Mouse (Mus musculus): ENCODE measurements at regions not wholly inside any gene's neighbourhood (a gene's known extent, or its start where the extent isn't known, plus 50 kb on each side); places are given as distances from the start of the nearest gene placed in this dataset.

GRCm38 (mm10) chr12:110332616-110333154 is 53.8 kb downstream of the Dio3 start:
- Histone ChIP-seq H3K9ac (ENCODE audit: low read depth, low read length) (no peak overlapping the region), H3K4me3 (ENCODE audit: low read depth, low read length) (no peak overlapping the region), H3K27ac (ENCODE audit: low read depth, low read length) (no peak overlapping the region), H3K27me3 (ENCODE audit: control insufficient read depth, insufficient read depth, low read length) (no peaks in the 10 kb centered on the region), H3K36me3 (ENCODE audit: control insufficient read depth, insufficient read depth, low read length) (no peaks in the 10 kb centered on the region), H3K9me3 (replicated peaks; ENCODE audit: control insufficient read depth, low read length) (peaks cover 3% of the 10 kb centered on the region; the same call in 1 of the 2 replicates), H3K4me2 (no peak overlapping the region), H3K4me1 (ENCODE audit: control insufficient read depth, insufficient read depth, low read length) (no peaks in the 10 kb centered on the region)
- 88% methylated on average over 12 of the region's 12 CpGs for WGBS (ENCODE audit: insufficient replicate concordance)
- ATAC-seq (replicated peaks; ENCODE audit: insufficient number of reproducible peaks, low FRiP score, low TSS enrichment), result no peak

GRCm38 (mm10) chr12:110334609-110335008 is 55.7 kb downstream of the Dio3 start:
- WGBS (ENCODE audit: insufficient replicate concordance), result 60% methylated on average over 2 of the region's 2 CpGs
- Histone ChIP-seq H3K36me3 (ENCODE audit: control insufficient read depth, insufficient read depth, low read length) (no peaks in the 10 kb centered on the region), H3K4me2 (no peak overlapping the region), H3K27ac (ENCODE audit: low read depth, low read length) (no peak overlapping the region), H3K27me3 (ENCODE audit: control insufficient read depth, insufficient read depth, low read length) (no peaks in the 10 kb centered on the region), H3K9me3 (replicated peaks; ENCODE audit: control insufficient read depth, low read length) (peaks cover 3% of the 10 kb centered on the region; the same call in 1 of the 2 replicates), H3K4me3 (ENCODE audit: low read depth, low read length) (no peak overlapping the region), H3K4me1 (ENCODE audit: control insufficient read depth, insufficient read depth, low read length) (no peaks in the 10 kb centered on the region), H3K9ac (ENCODE audit: low read depth, low read length) (no peak overlapping the region)
- no peak for ATAC-seq (replicated peaks; ENCODE audit: insufficient number of reproducible peaks, low FRiP score, low TSS enrichment)

- WGBS (ENCODE audit: insufficient replicate concordance), result 78% methylated on average over 4 of the region's 4 CpGs
- no peaks in the 10 kb centered on the region for H3K27me3 ChIP-seq (ENCODE audit: control insufficient read depth, insufficient read depth, low read length)
- no peak overlapping the region for H3K4me2 ChIP-seq
- no peaks in the 10 kb centered on the region for H3K4me1 ChIP-seq (ENCODE audit: control insufficient read depth, insufficient read depth, low read length)
- ATAC-seq (replicated peaks; ENCODE audit: insufficient number of reproducible peaks, low FRiP score, low TSS enrichment), result no peak
- H3K4me3 ChIP-seq (ENCODE audit: low read depth, low read length), result no peak overlapping the region
- H3K9me3 ChIP-seq (replicated peaks; ENCODE audit: control insufficient read depth, low read length), result no peaks in the 10 kb centered on the region
- H3K36me3 ChIP-seq (ENCODE audit: control insufficient read depth, insufficient read depth, low read length), result no peaks in the 10 kb centered on the region
- H3K9ac ChIP-seq (ENCODE audit: low read depth, low read length), result no peak overlapping the region
- H3K27ac ChIP-seq (ENCODE audit: low read depth, low read length), result no peak overlapping the region
Measured at GRCm38 (mm10) chr12:110344280-110344827, 65.5 kb downstream of the Dio3 start.

GRCm38 (mm10) chr12:110349621-110350020 is 70.8 kb downstream of the Dio3 start:
- H3K4me3 ChIP-seq (ENCODE audit: low read depth, low read length), result no peak overlapping the region
- H3K36me3 ChIP-seq (ENCODE audit: control insufficient read depth, insufficient read depth, low read length), result no peaks in the 10 kb centered on the region
- no peak overlapping the region for H3K4me2 ChIP-seq
- H3K27me3 ChIP-seq (ENCODE audit: control insufficient read depth, insufficient read depth, low read length), result no peaks in the 10 kb centered on the region
- no peaks in the 10 kb centered on the region for H3K4me1 ChIP-seq (ENCODE audit: control insufficient read depth, insufficient read depth, low read length)
- no peak overlapping the region for H3K27ac ChIP-seq (ENCODE audit: low read depth, low read length)
- WGBS (ENCODE audit: insufficient replicate concordance), result 69% methylated on average over 1 of the region's 1 CpGs
- no peaks in the 10 kb centered on the region for H3K9me3 ChIP-seq (replicated peaks; ENCODE audit: control insufficient read depth, low read length)
- H3K9ac ChIP-seq (ENCODE audit: low read depth, low read length), result no peak overlapping the region
- ATAC-seq (replicated peaks; ENCODE audit: insufficient number of reproducible peaks, low FRiP score, low TSS enrichment), result no peak

GRCm38 (mm10) chr12:110355851-110356250 is 77.0 kb downstream of the Dio3 start:
- no peak overlapping the region for H3K4me3 ChIP-seq (ENCODE audit: low read depth, low read length)
- H3K4me2 ChIP-seq, result no peak overlapping the region
- no peaks in the 10 kb centered on the region for H3K36me3 ChIP-seq (ENCODE audit: control insufficient read depth, insufficient read depth, low read length)
- no peaks in the 10 kb centered on the region for H3K27me3 ChIP-seq (ENCODE audit: control insufficient read depth, insufficient read depth, low read length)
- no peak overlapping the region for H3K27ac ChIP-seq (ENCODE audit: low read depth, low read length)
- no peaks in the 10 kb centered on the region for H3K9me3 ChIP-seq (replicated peaks; ENCODE audit: control insufficient read depth, low read length)
- no peaks in the 10 kb centered on the region for H3K4me1 ChIP-seq (ENCODE audit: control insufficient read depth, insufficient read depth, low read length)
- WGBS (ENCODE audit: insufficient replicate concordance), result 62% methylated on average over 6 of the region's 6 CpGs
- no peak overlapping the region for H3K9ac ChIP-seq (ENCODE audit: low read depth, low read length)
- ATAC-seq (replicated peaks; ENCODE audit: insufficient number of reproducible peaks, low FRiP score, low TSS enrichment), result no peak

- H3K27ac ChIP-seq (ENCODE audit: low read depth, low read length), result no peak overlapping the region
- H3K4me2 ChIP-seq, result no peak overlapping the region
- H3K27me3 ChIP-seq (ENCODE audit: control insufficient read depth, insufficient read depth, low read length), result no peaks in the 10 kb centered on the region
- no peaks in the 10 kb centered on the region for H3K9me3 ChIP-seq (replicated peaks; ENCODE audit: control insufficient read depth, low read length)
- no peak overlapping the region for H3K9ac ChIP-seq (ENCODE audit: low read depth, low read length)
- no peak for ATAC-seq (replicated peaks; ENCODE audit: insufficient number of reproducible peaks, low FRiP score, low TSS enrichment)
- no peaks in the 10 kb centered on the region for H3K4me1 ChIP-seq (ENCODE audit: control insufficient read depth, insufficient read depth, low read length)
- WGBS (ENCODE audit: insufficient replicate concordance), result 88% methylated on average over 6 of the region's 6 CpGs
- H3K4me3 ChIP-seq (ENCODE audit: low read depth, low read length), result no peak overlapping the region
- H3K36me3 ChIP-seq (ENCODE audit: control insufficient read depth, insufficient read depth, low read length), result no peaks in the 10 kb centered on the region
Measured at GRCm38 (mm10) chr12:110367102-110367501, 79.8 kb upstream of the Ppp2r5c start.

- Histone ChIP-seq H3K4me1 (ENCODE audit: control insufficient read depth, insufficient read depth, low read length) (no peaks in the 10 kb centered on the region), H3K4me3 (ENCODE audit: low read depth, low read length) (no peak overlapping the region), H3K27me3 (ENCODE audit: control insufficient read depth, insufficient read depth, low read length) (peaks cover 4% of the 10 kb centered on the region), H3K9ac (ENCODE audit: low read depth, low read length) (no peak overlapping the region), H3K27ac (ENCODE audit: low read depth, low read length) (no peak overlapping the region), H3K4me2 (no peak overlapping the region), H3K9me3 (replicated peaks; ENCODE audit: control insufficient read depth, low read length) (no peaks in the 10 kb centered on the region), H3K36me3 (ENCODE audit: control insufficient read depth, insufficient read depth, low read length) (no peaks in the 10 kb centered on the region)
- ATAC-seq (replicated peaks; ENCODE audit: insufficient number of reproducible peaks, low FRiP score, low TSS enrichment), result no peak
- WGBS (ENCODE audit: insufficient replicate concordance), result 74% methylated on average over 4 of the region's 4 CpGs
Measured at GRCm38 (mm10) chr12:110367822-110368221, 79.1 kb upstream of the Ppp2r5c start.

- 77% methylated on average over 13 of the region's 13 CpGs for WGBS (ENCODE audit: insufficient replicate concordance)
- no peaks in the 10 kb centered on the region for H3K36me3 ChIP-seq (ENCODE audit: control insufficient read depth, insufficient read depth, low read length)
- H3K9me3 ChIP-seq (replicated peaks; ENCODE audit: control insufficient read depth, low read length), result no peaks in the 10 kb centered on the region
- H3K4me2 ChIP-seq, result no peak overlapping the region
- H3K9ac ChIP-seq (ENCODE audit: low read depth, low read length), result no peak overlapping the region
- peaks cover 34% of the 10 kb centered on the region for H3K27me3 ChIP-seq (ENCODE audit: control insufficient read depth, insufficient read depth, low read length)
- H3K4me3 ChIP-seq (ENCODE audit: low read depth, low read length), result no peak overlapping the region
- H3K27ac ChIP-seq (ENCODE audit: low read depth, low read length), result no peak overlapping the region
- ATAC-seq (replicated peaks; ENCODE audit: insufficient number of reproducible peaks, low FRiP score, low TSS enrichment), result 0 out of 2 replicates have a peak, but pooled peaks have one; percentile 22
- H3K4me1 ChIP-seq (ENCODE audit: control insufficient read depth, insufficient read depth, low read length), result no peaks in the 10 kb centered on the region; the same call in 1 of the 2 replicates
Measured at GRCm38 (mm10) chr12:110371886-110372690, 74.8 kb upstream of the Ppp2r5c start.
